Mouse (Mus musculus): ENCODE data around the gene Serp2.

Gene Serp2

GRCm38 (mm10) chr14:76527030-76527719, 29.5 kb downstream of the Serp2 start:
- DNase-seq (ENCODE audit: low spot score in 2 of 2), result no peak

GRCm38 (mm10) chr14:76526467-76526866, 30.2 kb downstream of the Serp2 start:
- peak in 1 of 2 experiments; percentile 57 for DNase-seq (ENCODE audit: low spot score in 2 of 2)

- no peak for DNase-seq (ENCODE audit: low spot score in 2 of 2)
Observed at GRCm38 (mm10) chr14:76523344-76523743, 33.3 kb downstream of the Serp2 start.

- DNase-seq (ENCODE audit: low spot score in 2 of 2), result no peak
Observed at GRCm38 (mm10) chr14:76521308-76521707, 35.4 kb downstream of the Serp2 start.

- no peak for DNase-seq (ENCODE audit: low spot score in 2 of 2)
Observed at GRCm38 (mm10) chr14:76520606-76521005, 36.1 kb downstream of the Serp2 start.

GRCm38 (mm10) chr14:76518217-76518616, 38.5 kb downstream of the Serp2 start:
- DNase-seq (ENCODE audit: low spot score in 2 of 2), result no peak

GRCm38 (mm10) chr14:76515620-76516019, 41.1 kb downstream of the Serp2 start:
- no peak for DNase-seq (ENCODE audit: low spot score in 2 of 2)

GRCm38 (mm10) chr14:76514050-76514585, 42.6 kb downstream of the Serp2 start:
- no peak for DNase-seq (ENCODE audit: low spot score in 2 of 2)

GRCm38 (mm10) chr14:76513395-76514049, 43.2 kb downstream of the Serp2 start:
- DNase-seq (ENCODE audit: low spot score in 2 of 2), result no peak

GRCm38 (mm10) chr14:76511971-76512370, 44.7 kb downstream of the Serp2 start:
- DNase-seq (ENCODE audit: low spot score in 2 of 2), result no peak

- no peak for DNase-seq (ENCODE audit: low spot score in 2 of 2)
Observed at GRCm38 (mm10) chr14:76508701-76509100, 48.0 kb downstream of the Serp2 start.

- no peak for DNase-seq (ENCODE audit: low spot score in 2 of 2)
Observed at GRCm38 (mm10) chr14:76507804-76508500, 48.7 kb downstream of the Serp2 start.

- DNase-seq (ENCODE audit: low spot score in 2 of 2), result no peak
Observed at GRCm38 (mm10) chr14:76507357-76507756, 49.3 kb downstream of the Serp2 start.

- DNase-seq (ENCODE audit: low spot score in 2 of 2), result no peak
Observed at GRCm38 (mm10) chr14:76506425-76507205, 50.1 kb downstream of the Serp2 start.

- peak; percentile 76 to 88 for DNase-seq (ENCODE audit: low spot score in 2 of 2)
Observed at GRCm38 (mm10) chr14:76505439-76506220, 51.1 kb downstream of the Serp2 start.

GRCm38 (mm10) chr14:76505101-76505438, 51.6 kb downstream of the Serp2 start:
- no peak for DNase-seq (ENCODE audit: low spot score in 2 of 2)

GRCm38 (mm10) chr14:76504121-76504737, 52.5 kb downstream of the Serp2 start:
- DNase-seq (ENCODE audit: low spot score in 2 of 2), result peak; percentile 93 to 94

GRCm38 (mm10) chr14:76503231-76503851, 53.3 kb downstream of the Serp2 start:
- DNase-seq (ENCODE audit: low spot score in 2 of 2), result no peak

GRCm38 (mm10) chr14:76500036-76500435, 56.7 kb downstream of the Serp2 start:
- no peak for DNase-seq (ENCODE audit: low spot score in 2 of 2)

GRCm38 (mm10) chr14:76499492-76499891, 57.2 kb downstream of the Serp2 start:
- DNase-seq (ENCODE audit: low spot score in 2 of 2), result no peak
